Mouse (Mus musculus): Measurements from ENCODE around the gene Vamp2. TPM values are rescaled to one million over a fixed set of nuclear protein-coding genes. Genes with fewer than 3 reads are reported as not detected.
A peak's percentile ranks its signal among the peaks of the same experiment; 100 is the strongest.

The Vamp2 gene
- polyA plus RNA-seq, 1 experiment from 2014 or later, result 79.9 TPM

GRCm38 (mm10) chr11:69062761-69063224, 25.5 kb upstream of the Vamp2 start:
- H3K4me3 ChIP-seq (replicated peaks; ENCODE audit: low read length), result peak overlapping the region; percentile 87
- H3K9ac ChIP-seq (ENCODE audit: low read length), result peak overlapping the region; percentile 69
- WGBS, result under 1% methylated on average over 19 of the region's 19 CpGs
- peak overlapping the region; percentile 97 for H3K4me2 ChIP-seq (ENCODE audit: low read depth, low read length)
- no peaks in the 10 kb centered on the region for H3K27me3 ChIP-seq (ENCODE audit: control insufficient read depth, insufficient read depth, low read length)
- no peaks in the 10 kb centered on the region for H3K9me3 ChIP-seq (replicated peaks; ENCODE audit: control insufficient read depth, low read length)
- H3K4me1 ChIP-seq (ENCODE audit: control insufficient read depth, insufficient read depth, low read length), result peaks cover 38% of the 10 kb centered on the region
- H3K27ac ChIP-seq (ENCODE audit: low read length), result peak overlapping the region; percentile 87
- no peaks in the 10 kb centered on the region for H3K36me3 ChIP-seq (ENCODE audit: control insufficient read depth, insufficient read depth, low read length)
- peak; percentile 70 for ATAC-seq (ENCODE audit: insufficient read depth, low FRiP score)

GRCm38 (mm10) chr11:69063413-69064201, 24.7 kb upstream of the Vamp2 start:
- Histone ChIP-seq H3K36me3 (ENCODE audit: control insufficient read depth, insufficient read depth, low read length) (no peaks in the 10 kb centered on the region), H3K9me3 (replicated peaks; ENCODE audit: control insufficient read depth, low read length) (no peaks in the 10 kb centered on the region), H3K27ac (ENCODE audit: low read length) (peak overlapping the region; percentile 87), H3K4me3 (replicated peaks; ENCODE audit: low read length) (peak overlapping the region; percentile 87), H3K4me1 (ENCODE audit: control insufficient read depth, insufficient read depth, low read length) (peaks cover 35% of the 10 kb centered on the region), H3K9ac (ENCODE audit: low read length) (peak overlapping the region; percentile 78), H3K27me3 (ENCODE audit: control insufficient read depth, insufficient read depth, low read length) (no peaks in the 10 kb centered on the region), H3K4me2 (ENCODE audit: low read depth, low read length) (peak overlapping the region; percentile 97)
- ATAC-seq (ENCODE audit: insufficient read depth, low FRiP score), result peak; percentile 51
- WGBS, result under 1% methylated on average over 31 of the region's 31 CpGs

DNA sequence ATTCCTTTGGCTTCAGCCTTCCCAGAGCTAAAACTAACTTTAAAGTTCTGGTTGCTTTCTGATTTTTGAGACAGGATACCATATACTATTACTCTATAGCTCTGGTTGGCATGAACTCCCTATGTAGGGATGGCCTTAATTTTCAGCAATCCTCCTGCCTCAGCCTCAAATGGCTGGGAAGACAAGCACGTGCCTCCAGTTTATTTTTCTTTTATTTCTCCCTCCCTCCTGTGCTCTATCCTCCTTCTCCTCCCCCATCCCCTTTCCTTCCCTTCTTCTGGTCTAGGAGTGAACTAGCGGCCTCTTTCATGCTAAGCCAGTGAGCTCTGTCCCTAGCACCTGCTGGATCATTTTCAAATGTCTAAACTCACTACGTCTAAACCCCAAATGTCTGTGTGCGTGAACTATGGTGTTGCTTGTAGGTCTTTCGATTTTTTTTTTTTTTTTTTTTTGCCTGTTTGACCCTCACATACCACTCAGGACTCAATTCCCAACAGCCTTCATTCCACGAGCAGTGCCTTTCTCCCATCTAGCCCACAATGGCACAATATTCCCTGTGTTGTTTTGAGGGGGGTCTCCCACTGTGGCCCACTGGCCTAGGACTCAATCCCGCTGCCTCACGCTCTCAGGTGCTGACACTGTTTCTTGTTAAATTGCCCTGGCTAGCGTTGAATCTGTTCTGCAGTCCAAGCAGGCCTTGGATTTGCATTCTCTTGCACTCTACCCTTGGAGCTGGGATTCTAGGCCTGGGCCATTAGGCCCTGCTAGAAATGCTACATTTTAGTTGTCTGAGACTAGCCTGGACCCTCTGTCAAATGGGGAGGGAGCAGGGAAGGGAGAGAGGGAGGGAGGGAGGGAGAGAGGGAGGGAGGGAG, 23.8 kb upstream of the Vamp2 start:
- H3K4me2 ChIP-seq (ENCODE audit: low read depth, low read length), result peak overlapping the region; percentile 97
- peak overlapping the region; percentile 87 for H3K4me3 ChIP-seq (replicated peaks; ENCODE audit: low read length)
- ATAC-seq (ENCODE audit: insufficient read depth, low FRiP score), result no peak
- H3K4me1 ChIP-seq (ENCODE audit: control insufficient read depth, insufficient read depth, low read length), result peaks cover 32% of the 10 kb centered on the region
- no peaks in the 10 kb centered on the region for H3K36me3 ChIP-seq (ENCODE audit: control insufficient read depth, insufficient read depth, low read length)
- no peaks in the 10 kb centered on the region for H3K9me3 ChIP-seq (replicated peaks; ENCODE audit: control insufficient read depth, low read length)
- H3K27me3 ChIP-seq (ENCODE audit: control insufficient read depth, insufficient read depth, low read length), result no peaks in the 10 kb centered on the region
- 58% methylated on average over 9 of the region's 9 CpGs for WGBS
- H3K27ac ChIP-seq (ENCODE audit: low read length), result peak overlapping the region; percentile 81
- H3K9ac ChIP-seq (ENCODE audit: low read length), result peak overlapping the region; percentile 78

GRCm38 (mm10) chr11:69065394-69065925, 22.8 kb upstream of the Vamp2 start:
- H3K9ac ChIP-seq (ENCODE audit: low read length), result no peak overlapping the region
- no peaks in the 10 kb centered on the region for H3K9me3 ChIP-seq (replicated peaks; ENCODE audit: control insufficient read depth, low read length)
- no peaks in the 10 kb centered on the region for H3K27me3 ChIP-seq (ENCODE audit: control insufficient read depth, insufficient read depth, low read length)
- no peak overlapping the region for H3K27ac ChIP-seq (ENCODE audit: low read length)
- H3K36me3 ChIP-seq (ENCODE audit: control insufficient read depth, insufficient read depth, low read length), result no peaks in the 10 kb centered on the region
- 54% methylated on average over 3 of the region's 3 CpGs for WGBS
- peaks cover 36% of the 10 kb centered on the region for H3K4me1 ChIP-seq (ENCODE audit: control insufficient read depth, insufficient read depth, low read length)
- H3K4me3 ChIP-seq (replicated peaks; ENCODE audit: low read length), result no peak overlapping the region
- no peak for ATAC-seq (ENCODE audit: insufficient read depth, low FRiP score)
- H3K4me2 ChIP-seq (ENCODE audit: low read depth, low read length), result no peak overlapping the region; the same call in 1 of the 2 replicates

- Histone ChIP-seq H3K4me2 (ENCODE audit: low read depth, low read length) (peak overlapping the region; percentile 70), H3K4me3 (replicated peaks; ENCODE audit: low read length) (peak overlapping the region; percentile 44), H3K27me3 (ENCODE audit: control insufficient read depth, insufficient read depth, low read length) (no peaks in the 10 kb centered on the region), H3K36me3 (ENCODE audit: control insufficient read depth, insufficient read depth, low read length) (no peaks in the 10 kb centered on the region), H3K27ac (ENCODE audit: low read length) (no peak overlapping the region), H3K4me1 (ENCODE audit: control insufficient read depth, insufficient read depth, low read length) (peaks cover 33% of the 10 kb centered on the region), H3K9ac (ENCODE audit: low read length) (peak overlapping the region; percentile 62), H3K9me3 (replicated peaks; ENCODE audit: control insufficient read depth, low read length) (no peaks in the 10 kb centered on the region)
- no peak for ATAC-seq (ENCODE audit: insufficient read depth, low FRiP score)
- 2% methylated on average over 29 of the region's 29 CpGs for WGBS
Measured at GRCm38 (mm10) chr11:69066163-69066861, 22.0 kb upstream of the Vamp2 start.

DNA sequence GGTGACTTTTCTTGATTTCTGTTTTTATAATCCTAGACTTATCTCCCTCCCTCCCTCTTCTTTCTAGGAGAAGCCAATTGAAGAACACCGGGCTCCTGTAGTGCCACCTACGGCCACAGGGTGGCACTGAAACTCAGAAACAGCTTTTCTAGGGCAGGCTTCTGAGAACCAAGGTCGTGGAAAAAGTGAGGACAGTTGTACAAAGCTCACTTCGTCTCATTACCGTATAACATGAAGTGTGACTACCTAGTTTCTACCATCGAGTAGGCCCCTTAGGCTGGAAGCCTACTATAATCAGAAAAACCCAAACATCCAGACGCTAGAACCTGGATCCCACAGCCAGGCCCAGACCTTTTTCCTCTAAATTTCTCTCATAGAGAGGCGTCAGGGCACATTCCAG, 21.3 kb upstream of the Vamp2 start:
- WGBS, result 8% methylated on average over 8 of the region's 8 CpGs
- peaks cover 32% of the 10 kb centered on the region for H3K4me1 ChIP-seq (ENCODE audit: control insufficient read depth, insufficient read depth, low read length)
- no peaks in the 10 kb centered on the region for H3K36me3 ChIP-seq (ENCODE audit: control insufficient read depth, insufficient read depth, low read length)
- peak overlapping the region; percentile 44 for H3K4me3 ChIP-seq (replicated peaks; ENCODE audit: low read length)
- no peak for ATAC-seq (ENCODE audit: insufficient read depth, low FRiP score)
- H3K27me3 ChIP-seq (ENCODE audit: control insufficient read depth, insufficient read depth, low read length), result no peaks in the 10 kb centered on the region
- no peaks in the 10 kb centered on the region for H3K9me3 ChIP-seq (replicated peaks; ENCODE audit: control insufficient read depth, low read length)
- H3K27ac ChIP-seq (ENCODE audit: low read length), result peak overlapping the region; percentile 71
- peak overlapping the region; percentile 62; the same call in 1 of the 2 replicates for H3K9ac ChIP-seq (ENCODE audit: low read length)
- H3K4me2 ChIP-seq (ENCODE audit: low read depth, low read length), result peak overlapping the region; percentile 70

DNA sequence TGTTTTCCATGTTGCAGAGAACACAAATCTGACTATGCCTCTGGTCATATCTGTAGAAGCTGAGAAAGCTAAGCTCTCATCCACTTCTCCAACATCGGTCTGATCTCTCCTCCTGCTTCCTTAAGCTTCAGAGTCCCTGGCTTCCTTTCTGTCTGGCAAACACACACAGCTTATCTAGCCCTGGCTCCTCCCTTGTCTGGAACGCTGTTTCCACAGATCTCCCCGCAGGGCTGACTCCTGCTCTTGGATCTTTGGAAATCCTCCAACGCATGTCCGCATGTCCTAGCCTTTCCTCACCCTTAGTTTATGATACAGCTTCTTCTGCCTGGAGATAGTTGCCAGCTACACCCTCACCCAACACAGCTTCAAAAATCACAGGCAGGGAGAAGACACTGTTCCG, 20.7 kb upstream of the Vamp2 start:
- Histone ChIP-seq H3K9me3 (replicated peaks; ENCODE audit: control insufficient read depth, low read length) (no peaks in the 10 kb centered on the region), H3K4me2 (ENCODE audit: low read depth, low read length) (peak overlapping the region; percentile 22; the same call in 1 of the 2 replicates), H3K36me3 (ENCODE audit: control insufficient read depth, insufficient read depth, low read length) (no peaks in the 10 kb centered on the region), H3K4me1 (ENCODE audit: control insufficient read depth, insufficient read depth, low read length) (peaks cover 38% of the 10 kb centered on the region), H3K27ac (ENCODE audit: low read length) (peak overlapping the region; percentile 71), H3K4me3 (replicated peaks; ENCODE audit: low read length) (no peak overlapping the region), H3K9ac (ENCODE audit: low read length) (peak overlapping the region; percentile 50; the same call in 1 of the 2 replicates), H3K27me3 (ENCODE audit: control insufficient read depth, insufficient read depth, low read length) (no peaks in the 10 kb centered on the region)
- WGBS, result 39% methylated on average over 6 of the region's 6 CpGs
- no peak for ATAC-seq (ENCODE audit: insufficient read depth, low FRiP score)

DNA sequence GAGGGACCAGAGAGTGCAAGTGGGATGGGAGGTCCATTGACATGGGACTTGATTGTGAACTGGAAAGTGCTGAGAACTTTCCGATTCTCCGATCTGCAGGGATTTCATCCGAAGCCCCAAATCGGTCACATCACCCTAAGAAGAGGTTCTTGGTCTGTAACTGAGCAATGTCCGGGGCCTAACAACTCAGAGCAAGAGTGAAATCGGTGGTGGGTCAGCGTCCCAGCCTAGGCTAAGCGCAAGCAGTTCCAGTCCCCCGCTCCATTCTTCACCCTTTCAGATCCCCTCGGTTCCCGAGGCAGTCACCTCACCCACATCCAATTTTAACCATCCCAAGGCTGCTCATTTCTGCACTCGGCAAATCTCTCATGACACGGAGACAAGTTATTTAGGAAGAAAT, 18.2 kb upstream of the Vamp2 start:
- 2% methylated on average over 13 of the region's 13 CpGs for WGBS
- Histone ChIP-seq H3K4me1 (ENCODE audit: control insufficient read depth, insufficient read depth, low read length) (peaks cover 47% of the 10 kb centered on the region), H3K4me2 (ENCODE audit: low read depth, low read length) (peak overlapping the region; percentile 92), H3K9me3 (replicated peaks; ENCODE audit: control insufficient read depth, low read length) (no peaks in the 10 kb centered on the region), H3K9ac (ENCODE audit: low read length) (peak overlapping the region; percentile 89), H3K27ac (ENCODE audit: low read length) (peak overlapping the region; percentile 97), H3K27me3 (ENCODE audit: control insufficient read depth, insufficient read depth, low read length) (no peaks in the 10 kb centered on the region), H3K36me3 (ENCODE audit: control insufficient read depth, insufficient read depth, low read length) (no peaks in the 10 kb centered on the region), H3K4me3 (replicated peaks; ENCODE audit: low read length) (peak overlapping the region; percentile 74)
- ATAC-seq (ENCODE audit: insufficient read depth, low FRiP score), result no peak

Data from stomach, embryonic 16.5 days (tissue).